Mouse (Mus musculus): Measurements from ENCODE around the gene Gm17490. TPM values are rescaled to one million over a fixed set of nuclear protein-coding genes. Genes with fewer than 3 reads are reported as not detected.
A peak's percentile ranks its signal among the peaks of the same experiment; 100 is the strongest.

Gene Gm17490
- not detected in 2 replicates for polyA plus RNA-seq (2016; fragmentation: Nextera tagmentation; extraction: Ambion mirVana)

DNA sequence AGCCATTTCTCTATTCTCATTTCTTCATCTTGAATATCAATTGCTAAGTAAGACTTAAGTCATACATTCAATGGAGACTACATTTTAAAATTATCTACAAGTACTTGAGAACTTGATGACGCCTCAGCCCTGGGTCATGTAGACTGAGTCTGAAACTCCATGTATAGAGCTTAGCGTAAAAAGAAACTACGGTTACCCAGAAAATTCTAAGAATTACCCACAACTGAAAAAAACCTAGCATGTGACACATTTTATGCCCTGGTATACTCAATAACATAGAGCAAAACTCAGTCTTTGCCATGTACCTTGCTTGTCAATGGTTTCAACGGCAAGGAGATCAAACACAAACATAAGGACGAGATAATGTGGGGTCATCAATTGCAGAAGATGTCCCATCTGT, at the start of gene Gm17490:
Gm17490 (minus strand) TSS at position 375 of the 400 bp plus-strand sequence.
- Histone ChIP-seq H3K4me3 (no peak within 1 kb of the TSS), H3K27me3 (replicated peaks; ENCODE audit: low read depth, poor library complexity, severe bottlenecking) (no peaks in the 10 kb centered on the region), H3K36me3 (replicated peaks) (no peaks in the 10 kb centered on the region), H3K9me3 (no peaks in the 10 kb centered on the region), H3K4me1 (no peaks in the 10 kb centered on the region), H3K27ac (replicated peaks) (no peak within 1 kb of the TSS)
- DNase-seq (ENCODE audit: low spot score) = no peak
- 94% methylated on average over 5 of the region's 5 CpGs for WGBS

DNA sequence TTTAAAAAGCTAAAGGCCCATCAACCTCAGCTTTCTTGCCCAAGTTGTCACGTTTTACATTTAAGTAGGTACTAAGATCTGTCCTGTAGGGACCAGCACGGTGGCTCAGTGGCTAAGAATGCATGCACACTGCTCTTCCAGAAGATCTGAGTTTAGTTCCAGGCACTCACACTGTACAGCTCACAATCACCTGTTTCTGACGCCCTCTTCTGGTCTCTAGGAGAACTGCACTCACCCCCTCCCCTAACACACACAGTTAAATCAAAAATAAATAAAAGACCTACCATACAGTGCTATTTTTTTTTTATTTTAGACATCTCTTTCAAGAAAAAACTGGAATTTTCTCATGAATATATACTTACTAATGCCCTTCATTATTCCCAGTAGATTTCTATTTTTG, 46.1 kb upstream of the Gm17490 start:
- no peaks in the 10 kb centered on the region for H3K4me1 ChIP-seq
- no peaks in the 10 kb centered on the region for H3K27me3 ChIP-seq (replicated peaks; ENCODE audit: low read depth, poor library complexity, severe bottlenecking)
- DNase-seq (ENCODE audit: low spot score) = no peak
- no peak overlapping the region for H3K27ac ChIP-seq (replicated peaks)
- no peak overlapping the region for H3K4me3 ChIP-seq
- H3K36me3 ChIP-seq (replicated peaks) = no peaks in the 10 kb centered on the region
- no peaks in the 10 kb centered on the region for H3K9me3 ChIP-seq
- WGBS = 23% methylated on average over 3 of the region's 3 CpGs

GRCm38 (mm10) chr2:11665326-11665725, 39.3 kb upstream of the Gm17490 start:
- Histone ChIP-seq H3K36me3 (replicated peaks) (no peaks in the 10 kb centered on the region), H3K4me1 (no peaks in the 10 kb centered on the region), H3K9me3 (no peaks in the 10 kb centered on the region), H3K27ac (replicated peaks) (no peak overlapping the region), H3K27me3 (replicated peaks; ENCODE audit: low read depth, poor library complexity, severe bottlenecking) (no peaks in the 10 kb centered on the region), H3K4me3 (no peak overlapping the region)
- WGBS = 86% methylated on average over 3 of the region's 3 CpGs
- DNase-seq (ENCODE audit: low spot score) = no peak

- no peaks in the 10 kb centered on the region for H3K4me1 ChIP-seq
These were observed 38.7 kb upstream of the Gm17490 start for GRCm38 (mm10) chr2:11664806-11665205.

DNA sequence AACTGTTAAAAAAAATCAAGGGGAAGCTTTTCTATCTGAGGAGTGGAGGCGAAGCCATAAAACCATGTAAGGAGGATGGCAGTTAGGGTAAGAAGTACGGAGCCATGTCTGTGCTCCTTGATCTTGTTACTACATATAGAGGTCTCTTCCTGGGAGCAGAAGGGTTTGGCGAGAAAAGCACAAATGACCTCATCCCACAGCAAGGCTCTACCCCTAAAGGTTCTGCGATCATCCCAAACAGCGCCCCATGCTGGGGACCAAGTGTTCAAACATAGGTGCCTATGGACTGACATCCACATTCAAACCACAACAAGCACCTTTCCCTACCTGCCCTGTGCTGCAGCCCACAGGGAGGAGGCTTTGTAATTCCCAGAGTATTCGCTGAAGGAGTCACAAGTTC, 38.3 kb upstream of the Gm17490 start:
- no peak overlapping the region for H3K27ac ChIP-seq (replicated peaks)
- H3K36me3 ChIP-seq (replicated peaks) = no peaks in the 10 kb centered on the region
- H3K4me3 ChIP-seq = peak overlapping the region; percentile 25
- WGBS = 46% methylated on average over 6 of the region's 6 CpGs
- no peak for DNase-seq (ENCODE audit: low spot score)
- no peaks in the 10 kb centered on the region for H3K9me3 ChIP-seq
- H3K27me3 ChIP-seq (replicated peaks; ENCODE audit: low read depth, poor library complexity, severe bottlenecking) = no peaks in the 10 kb centered on the region
- no peaks in the 10 kb centered on the region for H3K4me1 ChIP-seq

More at GRCm38 (mm10) chr2:11664806-11665205, 38.7 kb upstream of the Gm17490 start:
- no peaks in the 10 kb centered on the region for H3K27me3 ChIP-seq (replicated peaks; ENCODE audit: low read depth, poor library complexity, severe bottlenecking)
- H3K4me3 ChIP-seq = no peak overlapping the region
- no peaks in the 10 kb centered on the region for H3K36me3 ChIP-seq (replicated peaks)
- no peak for DNase-seq (ENCODE audit: low spot score)
- no peak overlapping the region for H3K27ac ChIP-seq (replicated peaks)
- 90% methylated on average over 4 of the region's 4 CpGs for WGBS
- no peaks in the 10 kb centered on the region for H3K9me3 ChIP-seq

DNA sequence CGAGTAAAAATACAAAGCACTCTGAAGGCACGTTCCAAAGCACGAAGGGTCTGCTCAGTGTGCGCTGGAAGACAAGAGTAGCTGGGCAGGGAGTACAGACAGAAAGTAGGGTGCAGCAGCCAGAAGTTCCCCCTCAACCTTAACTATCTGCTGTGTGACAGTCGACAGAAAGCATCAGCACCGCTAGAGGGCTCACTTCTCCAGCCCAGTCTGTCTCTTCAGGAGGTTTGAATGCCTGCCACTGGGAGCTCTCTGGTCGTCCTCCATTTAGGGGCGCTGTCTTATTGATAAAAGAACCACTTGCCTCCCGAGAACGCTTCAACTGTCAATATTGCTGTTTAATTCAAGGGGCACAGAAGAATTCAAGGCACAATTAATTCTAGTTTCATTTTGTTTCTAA, 37.9 kb upstream of the Gm17490 start:
- H3K4me3 ChIP-seq = peak overlapping the region; percentile 25
- H3K36me3 ChIP-seq (replicated peaks) = no peaks in the 10 kb centered on the region
- no peaks in the 10 kb centered on the region for H3K4me1 ChIP-seq
- H3K9me3 ChIP-seq = no peaks in the 10 kb centered on the region
- no peaks in the 10 kb centered on the region for H3K27me3 ChIP-seq (replicated peaks; ENCODE audit: low read depth, poor library complexity, severe bottlenecking)
- DNase-seq (ENCODE audit: low spot score) = peak; percentile 76
- no peak overlapping the region for H3K27ac ChIP-seq (replicated peaks)
- WGBS = 5% methylated on average over 10 of the region's 10 CpGs

DNA sequence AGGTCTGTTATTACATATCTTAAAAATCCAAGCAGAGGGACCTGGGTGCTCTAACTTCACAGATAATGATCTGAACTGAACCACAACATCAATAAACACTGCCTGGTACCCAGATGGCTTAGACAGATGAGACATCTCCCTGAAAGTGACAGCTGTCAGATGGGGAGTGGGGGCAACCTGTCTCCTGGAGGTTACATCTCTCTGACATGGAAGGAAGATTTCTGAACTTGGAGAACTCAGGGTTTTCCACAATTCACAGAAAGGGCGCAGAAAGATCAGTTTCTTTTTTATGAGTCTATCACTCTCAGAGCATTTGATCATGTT, 36.8 kb upstream of the Gm17490 start:
- Histone ChIP-seq H3K36me3 (replicated peaks) (no peaks in the 10 kb centered on the region), H3K4me1 (no peaks in the 10 kb centered on the region)
- WGBS = 90% methylated on average over 1 of the region's 1 CpGs

DNA sequence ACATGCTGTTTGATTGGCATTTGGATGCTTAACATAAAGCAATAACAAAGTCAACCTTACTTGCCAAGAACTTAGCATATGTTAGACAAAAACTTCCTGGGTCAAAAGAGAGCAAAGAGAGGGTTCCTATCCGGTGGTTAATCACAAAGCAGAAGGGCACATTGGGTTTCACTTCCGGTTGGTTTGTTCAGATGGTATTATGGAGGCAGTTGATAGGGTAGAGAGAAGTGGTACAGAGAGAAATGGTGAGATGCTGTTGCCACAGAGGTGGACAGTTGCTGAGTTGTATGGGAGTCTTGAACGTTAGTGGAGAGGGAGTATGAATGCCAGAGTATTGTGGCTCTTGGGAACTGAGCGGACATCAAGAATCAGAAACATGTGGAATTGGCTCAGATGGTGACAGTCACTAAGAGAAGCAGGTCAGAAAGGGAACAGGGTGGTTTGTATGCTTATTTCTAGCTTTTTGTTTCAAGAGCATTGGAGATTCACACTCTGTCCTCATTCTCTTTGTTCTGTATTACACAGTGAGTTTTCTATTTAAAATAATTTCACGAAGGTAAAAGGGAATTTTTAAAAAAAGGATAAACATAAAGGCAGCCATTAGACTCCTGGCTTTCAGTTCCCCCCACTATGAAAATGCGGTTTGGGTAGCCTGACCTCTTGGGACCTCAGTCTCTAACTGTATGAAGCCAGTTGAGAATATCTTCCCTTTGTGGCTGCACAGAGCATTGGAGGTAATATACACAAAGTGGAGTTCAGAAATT, 36.3 kb upstream of the Gm17490 start:
- Histone ChIP-seq H3K4me1 (no peaks in the 10 kb centered on the region), H3K9me3 (no peaks in the 10 kb centered on the region), H3K4me3 (no peak overlapping the region), H3K27me3 (replicated peaks; ENCODE audit: low read depth, poor library complexity, severe bottlenecking) (no peaks in the 10 kb centered on the region), H3K27ac (replicated peaks) (no peak overlapping the region), H3K36me3 (replicated peaks) (no peaks in the 10 kb centered on the region)
- no peak for DNase-seq (ENCODE audit: low spot score)
- WGBS = 84% methylated on average over 6 of the region's 6 CpGs

More for the DNA sequence above, 36.8 kb upstream of the Gm17490 start:
- H3K27me3 ChIP-seq (replicated peaks; ENCODE audit: low read depth, poor library complexity, severe bottlenecking) = no peaks in the 10 kb centered on the region
- no peak overlapping the region for H3K4me3 ChIP-seq
- DNase-seq (ENCODE audit: low spot score) = no peak
- H3K27ac ChIP-seq (replicated peaks) = no peak overlapping the region
- H3K9me3 ChIP-seq = no peaks in the 10 kb centered on the region

DNA sequence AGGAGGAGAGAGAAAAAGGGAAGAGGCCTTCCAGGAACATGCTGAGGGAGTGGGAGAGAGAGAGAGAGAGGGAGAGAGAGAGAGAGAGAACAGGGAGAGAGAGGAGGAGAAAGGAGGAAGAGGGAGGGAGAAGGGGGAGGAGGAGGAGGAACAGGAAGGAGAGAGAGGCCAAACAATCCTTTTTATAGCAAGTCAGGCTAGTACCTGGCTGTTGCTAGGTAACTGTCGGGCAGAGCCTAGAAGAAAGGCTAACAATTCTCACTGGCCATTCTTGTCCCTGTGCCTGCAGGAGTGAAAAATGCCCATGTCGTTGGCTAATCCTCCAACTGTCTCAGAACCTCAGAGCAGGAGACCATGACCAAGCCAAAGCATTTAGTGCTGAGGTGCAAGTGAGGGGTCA, 33.2 kb upstream of the Gm17490 start:
- H3K36me3 ChIP-seq (replicated peaks) = no peaks in the 10 kb centered on the region
- no peak overlapping the region for H3K4me3 ChIP-seq
- no peak for DNase-seq (ENCODE audit: low spot score)
- no peaks in the 10 kb centered on the region for H3K27me3 ChIP-seq (replicated peaks; ENCODE audit: low read depth, poor library complexity, severe bottlenecking)
- H3K4me1 ChIP-seq = no peaks in the 10 kb centered on the region
- WGBS = 56% methylated on average over 2 of the region's 2 CpGs
- H3K27ac ChIP-seq (replicated peaks) = no peak overlapping the region
- no peaks in the 10 kb centered on the region for H3K9me3 ChIP-seq

GRCm38 (mm10) chr2:11657581-11657980, 31.5 kb upstream of the Gm17490 start:
- no peak overlapping the region for H3K4me3 ChIP-seq
- no peaks in the 10 kb centered on the region for H3K9me3 ChIP-seq
- no peaks in the 10 kb centered on the region for H3K4me1 ChIP-seq
- 92% methylated on average over 2 of the region's 2 CpGs for WGBS
- H3K36me3 ChIP-seq (replicated peaks) = no peaks in the 10 kb centered on the region
- no peak overlapping the region for H3K27ac ChIP-seq (replicated peaks)
- no peak for DNase-seq (ENCODE audit: low spot score)
- H3K27me3 ChIP-seq (replicated peaks; ENCODE audit: low read depth, poor library complexity, severe bottlenecking) = no peaks in the 10 kb centered on the region

- H3K36me3 ChIP-seq (replicated peaks) = no peaks in the 10 kb centered on the region
- no peak for DNase-seq (ENCODE audit: low spot score)
- no peak overlapping the region for H3K27ac ChIP-seq (replicated peaks)
- no peaks in the 10 kb centered on the region for H3K9me3 ChIP-seq
- H3K4me3 ChIP-seq = no peak overlapping the region
- no peaks in the 10 kb centered on the region for H3K27me3 ChIP-seq (replicated peaks; ENCODE audit: low read depth, poor library complexity, severe bottlenecking)
- no peaks in the 10 kb centered on the region for H3K4me1 ChIP-seq
- 76% methylated on average over 9 of the region's 9 CpGs for WGBS
These were observed 29.2 kb upstream of the Gm17490 start for GRCm38 (mm10) chr2:11654990-11655931.

DNA sequence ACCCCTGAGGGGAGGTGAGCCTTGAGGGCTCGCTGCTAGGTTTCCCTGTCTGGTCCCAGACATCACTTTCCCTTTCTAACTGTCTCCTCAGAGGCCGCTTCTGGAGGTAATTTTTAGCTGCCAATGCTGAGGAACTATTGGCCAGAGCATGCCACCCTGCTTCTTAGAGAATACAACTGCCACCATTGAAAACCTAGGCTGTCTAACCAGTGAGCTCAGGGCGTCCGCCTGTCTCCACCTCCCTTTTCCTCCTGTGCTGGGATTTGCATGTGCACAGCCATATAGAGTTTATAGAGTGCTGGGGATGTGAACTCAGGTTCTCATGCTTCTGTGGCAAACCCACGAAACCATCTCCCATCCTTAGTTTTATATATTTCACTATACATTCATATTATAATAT, 27.7 kb upstream of the Gm17490 start:
- H3K9me3 ChIP-seq = no peaks in the 10 kb centered on the region
- 73% methylated on average over 5 of the region's 5 CpGs for whole genome bisulfite sequencing
- H3K4me1 ChIP-seq = no peaks in the 10 kb centered on the region

DNA sequence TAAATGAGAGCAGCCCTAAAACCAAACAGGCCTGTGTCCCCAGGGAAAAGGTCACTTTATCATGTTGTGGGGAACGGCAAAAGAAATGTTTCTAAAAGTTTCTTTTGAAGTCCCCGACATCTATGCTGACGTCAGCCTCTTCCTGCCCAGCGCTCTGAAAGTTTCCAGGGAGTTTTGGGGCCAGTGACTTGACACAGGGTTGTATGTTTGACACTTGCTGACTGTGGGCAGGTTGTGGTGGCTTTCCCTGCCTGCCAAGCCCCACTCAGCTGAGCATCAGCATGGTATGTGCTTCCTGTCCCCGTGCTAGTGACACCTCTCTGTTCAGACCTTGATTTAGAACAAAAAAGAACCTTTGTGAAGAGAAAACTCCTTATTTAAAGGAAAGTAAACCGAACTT, 27.3 kb upstream of the Gm17490 start:
- 50% methylated on average over 6 of the region's 6 CpGs for WGBS
- H3K4me3 ChIP-seq = no peak overlapping the region
- no peaks in the 10 kb centered on the region for H3K4me1 ChIP-seq
- no peak for DNase-seq (ENCODE audit: low spot score)
- no peaks in the 10 kb centered on the region for H3K9me3 ChIP-seq
- no peaks in the 10 kb centered on the region for H3K27me3 ChIP-seq (replicated peaks; ENCODE audit: low read depth, poor library complexity, severe bottlenecking)
- no peak overlapping the region for H3K27ac ChIP-seq (replicated peaks)
- H3K36me3 ChIP-seq (replicated peaks) = no peaks in the 10 kb centered on the region

More for the DNA sequence above, 27.7 kb upstream of the Gm17490 start:
- DNase-seq (ENCODE audit: low spot score) = no peak
- Histone ChIP-seq H3K4me3 (no peak overlapping the region), H3K27me3 (replicated peaks; ENCODE audit: low read depth, poor library complexity, severe bottlenecking) (no peaks in the 10 kb centered on the region), H3K27ac (replicated peaks) (no peak overlapping the region), H3K36me3 (replicated peaks) (no peaks in the 10 kb centered on the region)
